Mouse (Mus musculus): ENCODE measurements at regions not wholly inside any gene's neighbourhood (a gene's known extent, or its start where the extent isn't known, plus 50 kb on each side); places are given as distances from the start of the nearest gene placed in this dataset.
A peak's percentile ranks its signal among the peaks of the same experiment; 100 is the strongest.
"Not testable (repeated sequence)": the region's sequence is repeated elsewhere in the genome, so short reads cannot be mapped to it uniquely, and the experiment has no call there.

DNA sequence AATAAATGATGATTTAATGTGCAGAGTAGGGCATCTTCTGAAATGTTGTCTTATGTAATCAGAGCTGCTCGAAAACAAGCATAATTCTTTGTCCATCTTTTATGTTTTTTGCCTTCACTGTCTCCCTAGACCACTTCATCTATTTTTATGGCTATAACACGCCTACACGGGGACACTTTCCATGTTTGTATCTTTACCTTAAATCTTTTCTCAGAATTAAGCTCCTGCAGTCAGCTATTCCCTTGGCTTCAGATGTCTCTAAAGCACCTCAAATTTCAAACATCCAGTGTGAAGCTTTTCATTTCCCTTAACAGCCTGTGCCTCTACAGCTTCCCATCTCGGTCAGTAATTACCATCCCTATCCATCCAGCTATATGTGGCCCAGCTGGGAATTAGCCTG is 242.7 kb upstream of the Ube2e3 start:
- no peak for ATAC-seq (replicated peaks; ENCODE audit: low read depth, poor library complexity, severe bottlenecking)

GRCm38 (mm10) chr2:78606388-78606787 is 261.5 kb upstream of the Ube2e3 start:
- ATAC-seq (replicated peaks; ENCODE audit: low read depth, poor library complexity, severe bottlenecking) = no peak

DNA sequence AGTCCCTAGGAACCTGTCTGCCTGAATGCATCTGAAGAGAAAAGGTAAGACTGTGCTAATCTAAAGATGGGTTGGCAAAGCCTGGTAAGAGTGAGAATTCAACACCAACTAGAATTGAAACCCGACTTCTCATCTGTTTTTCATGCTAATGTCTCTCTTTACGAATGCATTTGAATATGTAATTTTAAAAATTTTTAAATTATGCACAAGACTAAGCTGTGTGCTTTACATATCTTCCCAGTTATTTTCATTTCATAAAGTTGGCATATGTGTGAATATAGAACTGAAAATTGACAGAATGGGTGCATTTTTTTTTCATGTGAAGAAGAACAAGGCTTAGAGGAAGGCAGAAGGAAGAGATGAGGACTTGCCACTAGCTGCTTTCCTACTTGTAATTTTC is 267.2 kb upstream of the Ube2e3 start:
- no peak for ATAC-seq (replicated peaks; ENCODE audit: low read depth, poor library complexity, severe bottlenecking)

DNA sequence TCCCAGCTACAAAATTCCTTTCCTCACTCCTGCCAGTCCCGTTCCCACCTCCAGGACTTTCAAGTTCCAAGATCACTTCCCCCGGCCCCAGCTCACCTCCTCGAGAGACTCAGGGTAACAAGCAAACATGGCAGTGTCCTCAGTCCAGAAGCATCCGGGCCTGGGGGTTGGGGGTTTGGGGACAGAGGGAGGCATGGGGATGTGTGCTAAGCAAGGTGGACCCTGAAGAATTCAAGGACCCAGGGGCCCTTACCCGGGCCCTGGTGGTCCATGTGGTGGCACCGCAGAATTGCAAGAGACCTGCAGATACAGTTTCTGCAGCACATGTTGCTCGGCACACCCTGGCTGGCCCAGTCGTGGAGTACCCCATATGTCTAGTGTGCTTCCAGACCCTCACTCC is 269.9 kb upstream of the Ube2e3 start:
- ATAC-seq (replicated peaks; ENCODE audit: low read depth, poor library complexity, severe bottlenecking) = no peak

DNA sequence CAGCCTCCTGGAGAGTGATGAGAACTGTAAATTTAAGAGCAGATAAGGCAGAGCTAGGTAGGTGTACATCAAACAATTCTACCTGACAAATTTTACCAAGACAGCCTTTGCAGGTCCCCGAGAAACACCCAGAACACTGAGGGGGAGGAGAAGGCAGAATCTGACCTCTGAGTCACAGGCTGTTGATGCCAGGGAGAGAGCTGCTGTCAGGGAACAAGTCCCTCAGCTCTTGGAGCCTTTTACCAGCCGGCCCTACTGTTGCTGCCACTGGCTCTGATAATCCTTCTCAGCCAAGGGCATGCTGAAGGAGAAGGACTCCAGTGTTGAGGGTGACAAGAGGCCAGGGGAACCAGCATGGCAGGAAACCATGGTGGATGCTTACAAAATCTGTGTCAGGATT is 271.7 kb upstream of the Ube2e3 start:
- no peak for ATAC-seq (replicated peaks; ENCODE audit: low read depth, poor library complexity, severe bottlenecking)

- peak; percentile 100 for ATAC-seq (replicated peaks; ENCODE audit: low read depth, poor library complexity, severe bottlenecking)
Measured at GRCm38 (mm10) chr2:78580013-78580412, 287.9 kb upstream of the Ube2e3 start.

DNA sequence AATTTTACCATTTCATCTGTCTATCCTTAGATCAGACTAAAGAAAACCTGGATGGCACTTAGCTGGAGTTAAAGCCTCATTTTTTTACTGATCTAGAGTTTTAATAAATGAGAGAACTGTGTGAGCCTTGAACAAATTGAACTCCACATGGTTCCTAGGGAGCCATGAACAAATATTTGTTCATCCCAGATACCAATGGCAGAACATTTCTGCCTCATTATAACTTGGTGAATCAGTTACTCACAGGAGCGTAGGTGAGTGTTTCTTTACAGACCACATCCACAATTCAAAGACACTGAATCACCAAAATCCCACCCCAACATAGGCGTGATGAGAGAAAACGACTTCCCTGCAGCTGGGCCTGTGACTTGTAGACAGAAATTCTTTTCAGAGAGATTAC is 295.4 kb upstream of the Ube2e3 start:
- no peak for ATAC-seq (replicated peaks; ENCODE audit: low read depth, poor library complexity, severe bottlenecking)

GRCm38 (mm10) chr2:78558128-78558527 is 309.8 kb upstream of the Ube2e3 start:
- no peak for ATAC-seq (replicated peaks; ENCODE audit: low read depth, poor library complexity, severe bottlenecking)

DNA sequence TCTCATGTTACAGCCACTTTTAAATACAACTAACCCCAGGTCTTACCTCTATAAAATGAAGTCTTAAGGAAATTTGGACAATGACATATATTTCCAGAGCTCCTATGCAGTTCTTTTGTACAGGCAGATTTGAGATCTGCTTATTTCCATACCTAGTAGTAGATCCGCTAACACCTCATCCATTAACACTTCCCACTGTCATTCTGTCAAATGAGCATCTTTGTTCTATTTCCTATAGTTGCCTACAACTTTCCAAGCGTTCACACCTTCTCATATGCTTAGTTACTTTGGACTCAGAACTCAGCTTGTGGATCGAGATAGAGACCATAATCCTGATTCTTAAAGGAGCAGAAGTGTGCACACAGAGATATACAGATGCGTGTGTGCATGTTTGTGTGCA is 316.8 kb upstream of the Ube2e3 start:
- ATAC-seq (replicated peaks; ENCODE audit: low read depth, poor library complexity, severe bottlenecking) = no peak

DNA sequence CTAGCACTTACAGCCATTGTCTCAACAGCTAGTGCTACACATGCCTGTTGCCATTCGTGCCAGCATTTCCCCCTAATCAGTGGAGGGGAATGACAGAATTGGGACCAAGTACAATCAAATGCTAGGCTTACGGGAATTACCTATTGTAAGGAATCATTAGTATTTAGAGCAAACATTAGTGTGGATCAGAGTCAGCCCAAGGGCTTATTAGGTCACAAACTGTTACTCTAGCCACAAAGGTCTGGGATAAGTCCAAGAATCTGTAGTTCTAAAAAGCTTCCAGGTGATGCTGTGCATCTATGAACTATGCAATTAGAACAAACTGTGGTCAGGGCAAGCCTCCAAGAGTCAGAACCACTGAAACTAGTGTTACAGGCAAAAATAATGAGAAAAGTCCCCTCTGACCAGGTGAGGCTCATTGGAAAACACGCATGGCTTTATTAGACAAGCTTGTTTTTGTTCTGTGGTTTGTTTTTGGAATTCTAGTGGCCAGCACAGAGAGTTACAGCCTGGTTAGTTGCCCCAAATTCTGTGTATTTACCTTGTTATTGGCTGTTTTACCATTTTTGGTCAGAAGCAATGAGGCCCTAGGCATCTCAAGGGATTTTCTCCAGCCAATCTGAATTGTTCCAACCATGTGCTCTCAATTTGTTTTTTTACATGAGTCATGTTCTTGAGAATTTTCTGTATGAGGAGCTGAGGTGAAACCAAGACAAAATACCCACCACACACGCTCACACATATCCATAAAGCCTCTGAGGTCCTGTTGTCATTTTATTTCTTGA is 319.0 kb upstream of the Ube2e3 start:
- ATAC-seq (replicated peaks; ENCODE audit: low read depth, poor library complexity, severe bottlenecking) = no peak

DNA sequence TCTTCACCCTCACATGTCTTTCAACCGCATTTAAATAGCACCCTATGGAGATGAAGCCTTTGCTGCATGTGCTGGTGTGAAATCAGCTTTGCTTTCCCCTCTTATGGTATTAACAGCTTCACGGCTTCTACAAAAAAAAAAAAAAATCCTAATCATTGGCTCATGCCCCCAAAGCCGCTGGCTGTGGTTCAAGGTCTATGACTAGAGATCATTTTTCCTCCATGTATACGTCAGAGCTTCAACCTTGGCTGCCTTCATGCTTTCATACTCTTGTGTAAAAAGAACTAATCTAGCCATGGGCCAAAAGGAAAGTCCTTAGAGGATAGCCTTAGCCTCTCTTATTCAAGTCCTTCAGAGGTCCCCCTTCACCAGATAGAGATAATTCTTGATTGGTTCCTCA is 320.6 kb upstream of the Ube2e3 start:
- ATAC-seq (replicated peaks; ENCODE audit: low read depth, poor library complexity, severe bottlenecking) = no peak

DNA sequence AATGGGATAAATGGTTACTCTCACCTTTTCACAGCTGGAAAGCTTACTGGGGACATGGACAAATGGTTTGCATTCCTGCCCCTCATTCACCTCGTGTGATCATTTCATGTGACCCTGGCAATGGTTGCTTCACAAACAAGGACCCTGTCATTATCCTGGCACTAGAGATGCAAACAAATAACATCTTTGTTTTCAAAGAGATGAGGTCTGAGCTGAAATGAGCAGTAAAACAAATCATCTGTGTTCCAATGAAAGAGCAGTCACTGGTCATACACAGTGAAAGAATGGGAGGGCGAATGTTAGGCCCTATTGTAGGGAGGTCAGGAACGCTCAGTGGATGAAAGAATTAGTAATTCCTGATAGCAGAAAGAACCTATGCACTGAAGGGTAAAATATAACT is 327.5 kb upstream of the Ube2e3 start:
- no peak for ATAC-seq (replicated peaks; ENCODE audit: low read depth, poor library complexity, severe bottlenecking)

DNA sequence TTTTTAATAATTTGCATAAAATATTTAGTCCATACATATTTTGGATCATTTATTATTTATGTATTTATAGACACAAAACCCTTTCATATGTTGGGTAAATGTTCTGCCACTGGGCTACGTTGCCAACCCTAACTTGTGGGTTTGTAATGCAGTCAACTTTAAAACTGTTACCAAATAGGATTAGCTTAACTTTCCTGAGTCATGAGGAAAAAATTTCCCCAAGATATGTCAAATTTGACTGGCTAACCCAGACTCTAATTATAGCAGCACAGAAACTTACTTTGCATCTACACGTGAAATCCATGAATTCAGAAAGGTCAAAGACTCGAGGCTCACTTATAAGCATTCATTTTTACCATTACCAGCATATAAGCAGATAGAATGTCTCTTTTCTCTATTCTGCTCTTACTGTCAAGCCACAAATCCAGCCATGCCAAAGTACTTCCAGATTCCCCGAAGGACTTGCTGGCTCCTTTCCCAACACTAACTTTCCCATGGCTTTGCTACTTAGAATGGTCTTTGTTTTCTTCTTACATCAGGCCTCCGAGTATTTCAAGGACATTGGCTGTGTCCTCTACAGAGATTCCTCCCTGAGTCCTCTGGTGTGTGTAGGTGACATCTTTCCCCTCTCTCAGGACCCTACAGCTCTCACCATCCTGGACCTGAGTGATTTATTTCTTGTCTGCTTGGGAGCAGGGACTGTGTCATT is 328.2 kb upstream of the Ube2e3 start:
- no peak for ATAC-seq (replicated peaks; ENCODE audit: low read depth, poor library complexity, severe bottlenecking)

GRCm38 (mm10) chr2:78537574-78537973 is 330.4 kb upstream of the Ube2e3 start:
- ATAC-seq (replicated peaks; ENCODE audit: low read depth, poor library complexity, severe bottlenecking) = no peak

- not testable (repeated sequence) for ATAC-seq (replicated peaks; ENCODE audit: low read depth, poor library complexity, severe bottlenecking)
Measured at GRCm38 (mm10) chr2:78533881-78534280, 334.0 kb upstream of the Ube2e3 start.

DNA sequence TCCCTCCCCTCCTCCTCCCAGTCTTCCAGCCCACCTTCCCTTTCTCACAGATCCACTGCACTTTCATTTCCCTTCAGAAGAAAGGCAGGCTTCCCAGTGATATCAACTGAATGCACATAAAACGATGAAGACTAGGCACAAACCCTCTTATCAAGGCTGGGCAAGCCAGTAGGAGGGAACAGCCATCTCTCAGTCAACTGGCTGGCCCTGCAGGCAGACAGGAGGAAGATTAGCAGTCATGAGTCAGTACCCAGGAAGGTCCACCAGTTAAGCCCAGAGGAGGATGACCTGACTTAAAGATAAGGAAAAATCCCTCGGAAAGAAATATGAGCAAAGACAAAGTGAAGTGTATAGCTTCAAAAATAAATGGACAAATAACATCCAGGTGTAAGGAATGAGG is 337.4 kb upstream of the Ube2e3 start:
- no peak for ATAC-seq (replicated peaks; ENCODE audit: low read depth, poor library complexity, severe bottlenecking)

- ATAC-seq (replicated peaks; ENCODE audit: low read depth, poor library complexity, severe bottlenecking) = no peak
Measured at GRCm38 (mm10) chr2:78520258-78521023, 347.5 kb upstream of the Ube2e3 start.

DNA sequence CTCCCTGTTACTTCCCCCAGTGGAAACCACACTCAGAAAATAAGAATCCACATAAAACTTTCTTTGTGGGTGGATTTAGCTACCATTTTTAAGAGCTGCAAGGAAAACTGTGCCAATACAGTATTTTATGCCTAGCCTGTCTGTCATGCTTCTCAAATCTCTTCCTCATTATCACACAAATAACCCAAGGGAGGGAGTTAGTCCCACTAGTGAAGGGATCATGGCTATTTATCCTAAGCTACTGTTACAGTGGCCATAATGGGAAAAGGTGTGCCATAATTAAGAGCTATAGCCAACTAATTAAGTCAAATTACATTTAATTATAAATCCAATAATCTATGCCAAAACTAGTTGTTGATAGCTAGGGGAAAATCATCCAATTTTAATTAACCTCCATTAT is 374.8 kb upstream of the Ube2e3 start:
- ATAC-seq (replicated peaks; ENCODE audit: low read depth, poor library complexity, severe bottlenecking) = no peak

- ATAC-seq (replicated peaks; ENCODE audit: low read depth, poor library complexity, severe bottlenecking) = no peak
Measured at GRCm38 (mm10) chr2:78480036-78480435, 387.9 kb upstream of the Ube2e3 start.

GRCm38 (mm10) chr2:78459444-78459843 is 408.5 kb upstream of the Ube2e3 start:
- ATAC-seq (replicated peaks; ENCODE audit: low read depth, poor library complexity, severe bottlenecking) = no peak

GRCm38 (mm10) chr2:78453411-78453810 is 414.5 kb upstream of the Ube2e3 start:
- ATAC-seq (replicated peaks; ENCODE audit: low read depth, poor library complexity, severe bottlenecking) = no peak

Measured in common myeloid progenitor, adult 5-6 weeks (primary cell).